Mouse (Mus musculus) brain, adult 2 months (tissue): ENCODE results near the gene Nlgn2.

Experiments used
- DNase-seq: peaks from one replicate; pipeline ENCODE4 v3.0.0; 2011; ENCODE audit warnings: low read depth, low spot score

Nlgn2 gene

GRCm38 (mm10) chr11:69828832-69829231 is 8.8 kb downstream of the Nlgn2 start:
- DNase-seq: no peak

- DNase-seq: no peak
These were observed 14.1 kb downstream of the Nlgn2 start for GRCm38 (mm10) chr11:69823456-69823855.

GRCm38 (mm10) chr11:69822080-69822479 is 15.5 kb downstream of the Nlgn2 start, which contains the start of gene Spem1:
Gene Spem1 (minus strand): TSS chr11:69822180.
- no peak for DNase-seq

GRCm38 (mm10) chr11:69818871-69819270 is 18.7 kb downstream of the Nlgn2 start:
- DNase-seq: no peak

- no peak for DNase-seq
These were observed 19.2 kb downstream of the Nlgn2 start, which contains the start of gene Spem2 for GRCm38 (mm10) chr11:69818365-69818764. Gene Spem2 (minus strand): TSS chr11:69818465.

GRCm38 (mm10) chr11:69816520-69816919 is 21.1 kb downstream of the Nlgn2 start:
- DNase-seq: no peak

GRCm38 (mm10) chr11:69815155-69815554 is 22.4 kb downstream of the Nlgn2 start, which contains the start of gene Gm39566:
Gene Gm39566 (minus strand): TSS chr11:69815298.
- DNase-seq: no peak

- DNase-seq: no peak
These were observed 27.3 kb downstream of the Nlgn2 start for GRCm38 (mm10) chr11:69810280-69810679.

GRCm38 (mm10) chr11:69807641-69808040 is 29.9 kb downstream of the Nlgn2 start:
- no peak for DNase-seq

GRCm38 (mm10) chr11:69806378-69806777 is 31.2 kb downstream of the Nlgn2 start:
- DNase-seq: no peak

- DNase-seq: no peak
These were observed 32.3 kb downstream of the Nlgn2 start, which contains the start of gene Tmem102 for GRCm38 (mm10) chr11:69804972-69805909. Gene Tmem102 (minus strand): TSS chr11:69805624.

- DNase-seq: no peak
These were observed 33.0 kb downstream of the Nlgn2 start for GRCm38 (mm10) chr11:69804652-69804940.

GRCm38 (mm10) chr11:69803786-69804651 is 33.6 kb downstream of the Nlgn2 start:
- peak; percentile 87 for DNase-seq

- no peak for DNase-seq
These were observed 34.3 kb downstream of the Nlgn2 start for GRCm38 (mm10) chr11:69803328-69803727.

- peak; percentile 85 for DNase-seq
These were observed 34.9 kb downstream of the Nlgn2 start for GRCm38 (mm10) chr11:69802648-69803105.

GRCm38 (mm10) chr11:69801379-69801977 is 36.1 kb downstream of the Nlgn2 start, which contains the start of gene Fgf11:
Gene Fgf11 (minus strand): TSS chr11:69801857.
- no peak for DNase-seq

GRCm38 (mm10) chr11:69800392-69801197 is 37.0 kb downstream of the Nlgn2 start:
- peak; percentile 60 for DNase-seq

GRCm38 (mm10) chr11:69800138-69800391 is 37.5 kb downstream of the Nlgn2 start:
- DNase-seq: peak; percentile 48

GRCm38 (mm10) chr11:69799394-69800137 is 38.0 kb downstream of the Nlgn2 start:
- DNase-seq: no peak

GRCm38 (mm10) chr11:69797924-69798323 is 39.7 kb downstream of the Nlgn2 start:
- DNase-seq: no peak
